Mouse (Mus musculus) adrenal gland, postnatal 4 days (tissue): ENCODE data around the gene Epas1. TPM values are rescaled to one million over a fixed set of nuclear protein-coding genes. Genes with fewer than 3 reads are reported as not detected.

Experiments used
- total RNA-seq, 2 experiments: library from RNA; stranded (reverse); gene quantifications; 2 replicates each; pipeline ENCODE4 v1.2.3; 2021

Gene Epas1
- total RNA-seq, 2 experiments from 2014 or later: 129 to 150 TPM

Other genes starting within 250 kb of the Epas1 start
- under 1 TPM in 1 of 2 experiments, not detected in 1; 0.25 TPM for gene Gm10309, start 248.5 kb upstream of the Epas1 start, total RNA-seq
- not detected for gene Tmem247, start 163.6 kb downstream of the Epas1 start, total RNA-seq
- gene Atp6v1e2, start 194.2 kb downstream of the Epas1 start, total RNA-seq: not detected
- 10 to 100 TPM; 46.0 to 46.9 TPM for gene Rhoq, start 209.4 kb downstream of the Epas1 start, total RNA-seq